Mouse (Mus musculus) G1E (cell line): ENCODE measurements around the gene Dph5. TPM values are rescaled to one million over a fixed set of nuclear protein-coding genes. Genes with fewer than 3 reads are reported as not detected.

ENCODE experiments used
- ATAC-seq: 2 replicates; pipeline ENCODE4 v1.8.0; 2016; ENCODE audit warnings: mild to moderate bottlenecking; ENCODE audit not compliant: insufficient number of reproducible peaks, poor library complexity, low FRiP score, severe bottlenecking; ENCODE audit errors: extremely low read depth
- DNase-seq: peaks from one replicate; pipeline ENCODE4 v3.0.0; 2012; ENCODE audit warnings: low spot score
- H3K27me3 ChIP-seq: 2 replicates; pipeline ENCODE4 v1.6.1; 2012; ENCODE audit warnings: mild to moderate bottlenecking, low read length, inconsistent platforms; ENCODE audit not compliant: insufficient read depth
- H3K36me3 ChIP-seq: replicated peaks from 2 replicates; pipeline ENCODE3; 2012; ENCODE audit warnings: mild to moderate bottlenecking, inconsistent platforms
- H3K4me1 ChIP-seq: 2 replicates; pipeline ENCODE4 v1.6.1; 2012; ENCODE audit warnings: low read depth, low read length, inconsistent platforms, mixed read lengths; ENCODE audit not compliant: insufficient read depth
- H3K4me3 ChIP-seq: 2 replicates; pipeline ENCODE4 v1.5.1; 2012; ENCODE audit warnings: low read depth, mild to moderate bottlenecking, inconsistent platforms, low read length, moderate library complexity, mixed read lengths
- H3K9me3 ChIP-seq: replicated peaks from 2 replicates; pipeline ENCODE4 v1.6.1; 2012; ENCODE audit warnings: inconsistent platforms
- CTCF ChIP-seq: IDR thresholded peaks from 2 replicates; pipeline ENCODE4 v1.5.1; 2012; ENCODE audit warnings: low read depth, low read length, inconsistent platforms, mixed read lengths
- GATA1 ChIP-seq: IDR thresholded peaks from 2 replicates; pipeline ENCODE4 v1.6.1; 2012; ENCODE audit warnings: borderline replicate concordance, low read length, inconsistent platforms, mixed read lengths
- GATA2 ChIP-seq: IDR thresholded peaks from 2 replicates; pipeline ENCODE4 v1.6.1; 2012; ENCODE audit warnings: low read depth, low read length, inconsistent platforms, borderline replicate concordance
- POLR2AphosphoS5 ChIP-seq: IDR thresholded peaks from 2 replicates; pipeline ENCODE4 v1.6.1; 2012; ENCODE audit warnings: low read depth, low read length, inconsistent platforms; ENCODE audit not compliant: insufficient replicate concordance
- TAL1 ChIP-seq: conservative IDR thresholded peaks from 2 replicates; pipeline ENCODE4 v1.6.1; 2012; ENCODE audit warnings: low read depth, low read length, inconsistent platforms, mixed read lengths
- polyA plus RNA-seq: library from polyadenylated mRNA; stranded (reverse); fragments of >175 nt; gene quantifications from 2 replicates; pipeline ENCODE4 v1.2.3, GENCODE M21; 2012
- total RNA-seq, 2 experiments: library from RNA; stranded (forward) in 1 of 2; stranded (reverse) in 1 of 2; fragments of 200-1000 nt in 1 of 2; fragments of >200 nt in 1 of 2; fragmentation: Nextera tagmentation in 1 of 2; gene quantifications; 2 replicates each; pipeline ENCODE4 v1.2.3; 2014 to 2017

The Dph5 gene
- total and polyA plus RNA-seq, 3 experiments, result 1.7 to 54.7 (median 38.4) TPM

DNA sequence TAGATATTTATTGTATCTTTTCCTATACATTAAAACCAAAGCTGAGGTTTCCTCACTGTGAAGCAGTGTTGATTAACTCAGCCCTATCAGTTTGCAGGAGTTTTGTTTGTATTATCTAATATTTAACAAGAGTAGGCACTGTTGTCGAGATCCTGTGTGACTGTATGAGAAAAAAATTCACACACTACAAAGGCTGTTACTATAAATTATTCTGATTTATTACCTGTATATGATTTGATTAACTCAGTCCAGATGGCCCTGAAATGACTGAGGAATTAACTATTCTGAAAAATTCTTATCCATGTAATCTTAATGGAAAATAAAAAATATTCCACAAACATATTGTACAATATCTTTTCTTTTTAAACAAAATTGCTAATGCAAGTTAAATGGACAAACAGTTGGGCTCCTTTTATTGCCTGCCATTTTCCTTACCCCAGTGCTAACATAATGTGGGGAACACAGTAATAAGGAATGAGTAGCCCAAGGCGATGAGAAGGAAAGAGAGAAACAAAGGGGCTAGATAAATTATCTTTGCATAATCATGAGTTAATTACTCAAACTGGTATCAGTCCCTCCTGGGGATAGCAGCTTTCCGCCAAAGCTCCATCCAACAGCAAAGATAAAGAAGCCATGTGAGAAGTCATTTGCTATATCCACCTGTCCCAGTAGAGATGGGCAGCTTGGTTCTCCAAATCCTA is 61.7 kb downstream of the Dph5 start:
- TF ChIP-seq CTCF, result no peak
- no peak for TF ChIP-seq GATA1
- TF ChIP-seq GATA2, result no peak
- TF ChIP-seq TAL1, result no peak
- no peak for TF ChIP-seq POLR2AphosphoS5
- DNase-seq, result no peak
- Histone ChIP-seq H3K27me3 (no peaks in the 10 kb centered on the region), H3K4me3 (no peak overlapping the region), H3K4me1 (peaks cover 2% of the 10 kb centered on the region), H3K9me3 (no peaks in the 10 kb centered on the region), H3K36me3 (peaks cover 86% of the 10 kb centered on the region)
- no peak for ATAC-seq

DNA sequence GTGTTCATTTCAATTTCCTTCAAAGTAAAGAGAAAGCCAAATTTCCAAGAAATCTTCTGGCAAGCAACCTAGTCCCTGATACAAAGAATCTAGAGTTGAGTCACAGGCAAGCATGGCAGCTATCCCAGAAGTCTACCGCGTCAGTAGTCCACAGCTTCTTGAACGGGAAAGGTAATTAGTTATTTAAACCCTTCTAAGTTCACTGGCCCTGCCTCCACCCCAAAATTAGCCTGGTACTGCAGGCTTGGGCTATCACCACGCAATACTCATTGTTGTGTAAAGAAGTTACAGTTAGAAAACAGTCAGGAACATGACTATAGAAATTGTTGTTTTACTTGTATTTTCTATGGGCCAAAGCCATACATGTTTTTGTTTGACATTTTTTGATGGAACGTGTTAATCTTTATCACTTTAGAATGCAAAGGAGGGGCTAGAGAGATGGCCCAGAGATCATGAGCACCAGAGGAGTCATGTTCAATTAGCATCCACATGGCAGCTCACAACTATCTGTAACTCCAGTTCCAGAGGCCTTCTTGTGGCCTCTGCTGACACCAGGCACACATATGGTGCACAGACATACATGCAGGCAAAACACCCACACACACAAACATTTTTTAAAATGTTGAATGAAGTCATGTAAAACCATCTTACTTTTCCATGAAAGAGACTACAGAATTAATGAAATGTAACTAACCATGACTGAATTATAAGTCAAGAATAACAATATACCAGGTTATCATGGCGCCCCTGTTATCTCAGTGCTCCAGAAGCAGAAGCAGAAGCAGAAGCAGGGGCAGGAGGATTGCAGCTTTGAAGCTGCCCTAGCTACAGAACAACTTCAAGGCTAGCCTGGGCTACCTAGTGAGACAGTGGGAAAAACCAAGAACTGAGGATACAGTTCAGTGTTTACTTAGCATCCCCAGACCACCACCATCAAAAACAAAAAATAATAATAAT is 62.6 kb downstream of the Dph5 start:
- TF ChIP-seq GATA2 (no peak), POLR2AphosphoS5 (no peak), GATA1 (no peak), TAL1 (no peak)
- H3K27me3 ChIP-seq, result no peaks in the 10 kb centered on the region
- peaks cover 86% of the 10 kb centered on the region for H3K36me3 ChIP-seq
- H3K9me3 ChIP-seq, result no peaks in the 10 kb centered on the region
- DNase-seq (no peak), ATAC-seq (no peak)
- H3K4me1 ChIP-seq, result peaks cover 2% of the 10 kb centered on the region
- no peak overlapping the region for H3K4me3 ChIP-seq

DNA sequence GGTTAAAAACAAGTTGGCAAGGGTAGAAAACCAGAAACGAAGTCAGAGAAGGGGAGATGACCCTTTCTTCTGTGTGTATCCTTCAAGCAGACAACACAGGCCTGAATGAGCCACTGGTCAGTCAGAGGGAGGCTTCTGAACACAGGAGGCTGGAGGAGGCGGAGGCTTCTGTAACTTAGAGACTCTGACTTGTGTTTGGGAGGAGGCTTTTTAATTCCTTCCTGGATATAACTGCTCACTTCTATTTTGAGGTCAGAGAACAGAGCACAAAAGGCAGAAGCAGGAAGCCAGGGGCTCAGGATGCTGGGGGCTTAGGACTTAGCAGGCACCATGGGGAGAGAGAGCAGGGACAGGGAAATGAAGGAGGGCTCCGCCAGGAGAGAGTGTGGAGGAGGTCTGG is 63.6 kb downstream of the Dph5 start:
- peaks cover 88% of the 10 kb centered on the region for H3K36me3 ChIP-seq
- TF ChIP-seq TAL1, result no peak
- TF ChIP-seq CTCF, result no peak
- no peak for TF ChIP-seq GATA2
- no peak for TF ChIP-seq POLR2AphosphoS5
- no peak for TF ChIP-seq GATA1
- DNase-seq (no peak), ATAC-seq (no peak)
- H3K4me3 ChIP-seq, result no peak overlapping the region
- peaks cover 2% of the 10 kb centered on the region for H3K4me1 ChIP-seq
- no peaks in the 10 kb centered on the region for H3K9me3 ChIP-seq
- no peaks in the 10 kb centered on the region for H3K27me3 ChIP-seq

DNA sequence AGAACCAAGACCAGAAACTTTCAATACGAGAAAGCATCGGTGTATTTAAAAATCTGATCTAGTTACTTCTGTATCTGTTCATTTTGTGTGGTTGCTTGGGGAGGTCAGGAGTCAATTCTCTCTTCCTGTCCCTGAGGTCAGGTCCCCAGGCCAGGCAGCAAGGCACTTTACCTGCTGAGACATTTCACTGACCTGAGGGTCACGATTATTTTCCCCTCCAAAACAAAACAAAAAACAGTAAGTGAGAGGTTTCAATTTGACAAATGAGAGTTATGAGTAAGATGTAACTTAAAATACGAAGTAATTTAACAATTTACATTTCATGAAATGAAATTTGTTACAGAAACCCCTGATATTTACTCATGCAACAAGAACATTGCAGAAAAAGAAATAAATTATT is 64.7 kb downstream of the Dph5 start:
- H3K4me1 ChIP-seq, result peaks cover 2% of the 10 kb centered on the region
- TF ChIP-seq GATA2 (no peak), GATA1 (no peak), CTCF (no peak), POLR2AphosphoS5 (no peak), TAL1 (no peak)
- no peak overlapping the region for H3K4me3 ChIP-seq
- DNase-seq, result no peak
- no peak for ATAC-seq
- H3K36me3 ChIP-seq, result peaks cover 86% of the 10 kb centered on the region
- H3K9me3 ChIP-seq, result no peaks in the 10 kb centered on the region
- H3K27me3 ChIP-seq, result no peaks in the 10 kb centered on the region

DNA sequence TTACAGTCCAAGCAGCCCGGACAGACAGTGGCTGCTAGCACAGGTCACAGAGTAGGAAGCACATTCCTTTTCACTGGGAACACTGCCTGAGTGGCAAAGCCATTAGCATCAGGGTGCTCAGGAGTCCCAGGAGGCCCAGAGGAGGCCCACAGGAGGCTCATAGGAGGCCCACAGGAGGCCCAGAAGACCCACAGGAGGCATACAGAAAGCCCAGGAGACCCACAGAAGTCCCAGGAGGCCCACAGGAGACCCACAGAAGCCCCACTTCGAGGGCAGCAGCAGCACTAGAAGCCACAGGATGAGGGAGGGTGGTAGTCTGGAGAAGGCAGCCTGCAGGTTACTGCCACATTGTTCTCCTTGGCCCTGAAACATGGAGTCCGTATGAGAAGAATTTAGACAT is 65.5 kb downstream of the Dph5 start:
- no peak for DNase-seq
- H3K36me3 ChIP-seq, result peaks cover 86% of the 10 kb centered on the region

DNA sequence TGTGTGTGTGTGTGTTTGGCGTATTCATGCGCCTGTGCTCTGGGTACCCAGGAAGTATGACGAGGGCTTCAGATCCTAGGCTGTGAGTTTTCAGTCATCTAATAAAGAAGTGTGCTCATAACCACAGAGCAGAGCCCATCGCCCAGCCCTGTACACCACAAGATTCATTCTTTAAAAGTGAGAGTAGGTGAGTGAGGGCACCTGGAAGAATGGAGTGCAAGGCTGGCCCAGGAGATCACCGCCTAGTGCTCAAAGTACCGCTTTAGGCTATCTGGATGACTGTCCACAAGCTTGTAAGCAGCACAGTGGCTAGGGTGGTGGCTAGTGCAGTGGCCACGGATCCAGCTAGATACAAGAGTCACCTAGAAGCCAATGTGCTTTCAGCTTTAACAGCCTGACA is 69.6 kb downstream of the Dph5 start:
- Histone ChIP-seq H3K4me1 (no peaks in the 10 kb centered on the region), H3K27me3 (no peaks in the 10 kb centered on the region), H3K9me3 (no peaks in the 10 kb centered on the region), H3K36me3 (peaks cover 78% of the 10 kb centered on the region), H3K4me3 (no peak overlapping the region)
- no peak for TF ChIP-seq GATA1
- TF ChIP-seq POLR2AphosphoS5, result no peak
- no peak for TF ChIP-seq TAL1
- TF ChIP-seq CTCF, result no peak
- no peak for TF ChIP-seq GATA2
- ATAC-seq (no peak), DNase-seq (no peak)

More for the DNA sequence above, 65.5 kb downstream of the Dph5 start:
- no peak for TF ChIP-seq CTCF
- H3K4me3 ChIP-seq, result no peak overlapping the region
- no peaks in the 10 kb centered on the region for H3K27me3 ChIP-seq
- no peaks in the 10 kb centered on the region for H3K9me3 ChIP-seq
- H3K4me1 ChIP-seq, result peaks cover 2% of the 10 kb centered on the region
- no peak for ATAC-seq
